Mouse (Mus musculus) cortical plate, adult 2 months (tissue): ENCODE results near the gene Dennd1c.

Source experiments
- CTCF ChIP-seq: fragments of 200-500 bp; IDR thresholded peaks from 2 replicates; pipeline ENCODE4 v1.5.1; 2011; ENCODE audit warnings: mild to moderate bottlenecking, control low read depth, low read length; ENCODE audit not compliant: insufficient read depth; ENCODE audit errors: extremely low read depth
- POLR2A ChIP-seq: fragments of 200-500 bp; IDR thresholded peaks from 2 replicates; pipeline ENCODE4 v1.6.1; 2011; ENCODE audit warnings: mild to moderate bottlenecking, low read length, control low read depth; ENCODE audit not compliant: insufficient read depth; ENCODE audit errors: extremely low read depth

- TF ChIP-seq CTCF (no peak), POLR2A (no peak)
Measured at GRCm38 (mm10) chr17:57062011-57062521, 16.2 kb downstream of the Dennd1c start.
